Comparison of ENCODE assay signal across 22 mouse cellular contexts in the genomic region with DNA sequence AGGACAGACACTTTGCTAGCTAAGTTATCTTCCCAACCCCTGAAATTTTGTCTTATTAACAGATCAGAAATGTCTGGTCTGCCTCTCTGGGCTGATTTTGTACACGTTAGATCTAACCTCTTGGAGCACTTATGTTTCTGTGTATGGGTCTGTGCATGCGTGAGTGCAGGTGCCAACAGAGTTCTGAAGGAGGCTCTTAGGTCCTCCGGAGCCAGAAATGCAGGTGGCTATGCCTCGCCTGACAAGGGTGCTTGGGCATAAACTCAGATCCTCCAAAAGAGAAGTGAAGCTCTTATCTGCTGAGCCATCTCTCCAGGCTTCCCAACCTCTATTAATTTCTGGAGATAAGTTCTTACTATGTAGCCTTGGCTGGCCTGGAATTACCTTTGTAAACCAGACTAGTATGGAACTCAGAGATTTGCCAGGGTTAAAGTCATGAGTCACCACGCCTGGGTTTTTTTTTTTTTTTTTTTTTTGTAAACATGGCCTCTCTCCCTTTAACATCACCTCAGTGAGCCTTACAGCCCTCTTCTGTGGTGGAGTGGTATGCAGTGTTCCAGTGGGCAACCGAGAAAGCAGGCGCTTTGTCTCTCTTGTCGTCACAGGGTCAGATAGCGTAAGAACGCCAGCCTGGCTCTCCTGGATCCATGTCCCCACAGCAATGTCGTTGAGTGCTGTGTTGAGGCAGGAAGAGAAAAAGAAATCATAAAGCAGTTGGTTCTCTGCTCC.
DNase-seq lines count a peak whose midpoint lies in the region; ATAC-seq and TF ChIP-seq lines count a peak whose summit lies in the region.
"Had no signal": no experiment of that assay in that cellular context is flagged by ENCODE, and none has a peak within 500 bp of the region (broad histone marks: within the 10 kb centered on the region; RNA-seq: fewer than 3 reads in every experiment).

No protein-coding gene starts in this region.

- DNase-seq in heart, postnatal 4 days = no peak
- DNase-seq in lung, adult 2 months = no peak
- DNase-seq in CH12.LX (ENCODE audit: extremely low read depth) = no peak
- DNase-seq in cerebellum, adult 18-20 months = no peak
- DNase-seq: adrenal gland, postnatal 14 days; cerebellum, postnatal 10 days; gastrocnemius, postnatal 14 days; heart, postnatal 36 days; kidney, postnatal 36 days; lung, embryonic 14.5 days had no signal

- TF ChIP-seq EP300 in CH12.LX (IDR thresholded peaks at IDR 0.05; ENCODE audit: low read length) = no peak

- no peak for TF ChIP-seq POLR2A in lung, adult 2 months (IDR thresholded peaks at IDR 0.05; ENCODE audit: borderline replicate concordance, extremely low read depth, low read depth, low read length)
- no peak for TF ChIP-seq POLR2A in CH12.LX (IDR thresholded peaks at IDR 0.05; ENCODE audit: low read depth, low read length)

- peaks cover 75% of the 10 kb centered on the region for H3K4me1 ChIP-seq in heart, embryonic 13.5 days
- H3K4me1 ChIP-seq in lung, embryonic 15.5 days = peaks cover 39% of the 10 kb centered on the region
- peaks cover 3% of the 10 kb centered on the region; the same call in 1 of the 2 replicates for H3K4me1 ChIP-seq in lung, adult 2 months (ENCODE audit: control insufficient read depth, insufficient read depth, low read length)
- peaks cover 0 to 30% of the 10 kb centered on the region in 2 experiments; a peak in 2 of 4 replicates for H3K4me1 ChIP-seq in CH12.LX (ENCODE audit: control insufficient read depth in 1 of 2, insufficient read depth in 2 of 2)
- peaks cover 29% of the 10 kb centered on the region for H3K4me1 ChIP-seq in liver, embryonic 16.5 days (ENCODE audit: control insufficient read depth, low read depth, low read length)
- peaks cover 61% of the 10 kb centered on the region for H3K4me1 ChIP-seq in forebrain, embryonic 13.5 days

- 33% methylated on average over 11 of the region's 11 CpGs for WGBS in heart, embryonic 13.5 days
- whole genome bisulfite sequencing in lung, embryonic 15.5 days = 50% methylated on average over 11 of the region's 11 CpGs
- WGBS in lung, adult 2 months = 66% methylated on average over 11 of the region's 11 CpGs
- WGBS in liver, embryonic 16.5 days (ENCODE audit: insufficient replicate concordance) = 44% methylated on average over 11 of the region's 11 CpGs
- 87% methylated on average over 11 of the region's 11 CpGs for WGBS in forebrain, embryonic 13.5 days

- H3K9ac ChIP-seq in heart, embryonic 13.5 days = no peak overlapping the region
- no peak overlapping the region for H3K9ac ChIP-seq in lung, embryonic 15.5 days
- no peak overlapping the region for H3K9ac ChIP-seq in CH12.LX (ENCODE audit: insufficient read depth, low read depth)
- no peak overlapping the region for H3K9ac ChIP-seq in liver, embryonic 16.5 days (ENCODE audit: low read depth, low read length)
- H3K9ac ChIP-seq in forebrain, embryonic 13.5 days = no peak overlapping the region
- H3K9ac ChIP-seq: embryonic facial prominence, embryonic 12.5 days; forebrain, embryonic 15.5 days; lung, embryonic 14.5 days; midbrain, embryonic 15.5 days had no signal

- H3K36me3 ChIP-seq in heart, embryonic 13.5 days = no peaks in the 10 kb centered on the region
- no peaks in the 10 kb centered on the region for H3K36me3 ChIP-seq in lung, embryonic 15.5 days
- peaks cover 0 to 6% of the 10 kb centered on the region in 2 experiments for H3K36me3 ChIP-seq in CH12.LX (replicated peaks in 1 of 2; ENCODE audit: control insufficient read depth in 1 of 2, insufficient read depth in 1 of 2, low read length in 1 of 2)
- H3K36me3 ChIP-seq in liver, embryonic 16.5 days (ENCODE audit: control insufficient read depth, insufficient read depth) = no peaks in the 10 kb centered on the region
- H3K36me3 ChIP-seq in forebrain, embryonic 13.5 days (ENCODE audit: poor library complexity, severe bottlenecking) = no peaks in the 10 kb centered on the region
- H3K36me3 ChIP-seq: embryonic facial prominence, embryonic 12.5 days; forebrain, embryonic 15.5 days; midbrain, embryonic 15.5 days had no signal

- 0 out of 2 replicates have a peak, but pooled peaks have one; percentile 19 for ATAC-seq in heart, embryonic 13.5 days (ENCODE audit: extremely low read depth, insufficient number of reproducible peaks, low FRiP score, low TSS enrichment)
- ATAC-seq in lung, embryonic 15.5 days (ENCODE audit: borderline replicate concordance, extremely low read depth, low FRiP score, low TSS enrichment) = no peak
- ATAC-seq in liver, embryonic 16.5 days (ENCODE audit: low read depth) = peak; percentile 33; the same call in 1 of the 2 replicates
- no peak for ATAC-seq in forebrain, embryonic 13.5 days
- ATAC-seq: forebrain, embryonic 15.5 days; hindbrain, embryonic 16.5 days; intestine, embryonic 16.5 days; midbrain, embryonic 15.5 days; Patski had no signal

- H3K27me3 ChIP-seq in heart, embryonic 13.5 days (replicated peaks) = no peaks in the 10 kb centered on the region
- H3K27me3 ChIP-seq in lung, embryonic 15.5 days = no peaks in the 10 kb centered on the region
- H3K27me3 ChIP-seq in CH12.LX (replicated peaks) = no peaks in the 10 kb centered on the region
- H3K27me3 ChIP-seq in liver, embryonic 16.5 days (ENCODE audit: control insufficient read depth, insufficient read depth, low read depth, low read length) = no peaks in the 10 kb centered on the region
- no peaks in the 10 kb centered on the region for H3K27me3 ChIP-seq in forebrain, embryonic 13.5 days
- H3K27me3 ChIP-seq: embryonic facial prominence, embryonic 12.5 days; forebrain, embryonic 15.5 days; midbrain, embryonic 15.5 days; Patski had no signal

- no peaks in the 10 kb centered on the region for H3K9me3 ChIP-seq in heart, embryonic 13.5 days
- no peaks in the 10 kb centered on the region for H3K9me3 ChIP-seq in lung, embryonic 15.5 days
- H3K9me3 ChIP-seq in CH12.LX (replicated peaks; ENCODE audit: low read length) = no peaks in the 10 kb centered on the region
- H3K9me3 ChIP-seq in liver, embryonic 16.5 days (replicated peaks; ENCODE audit: control insufficient read depth, low read length) = no peaks in the 10 kb centered on the region
- no peaks in the 10 kb centered on the region for H3K9me3 ChIP-seq in forebrain, embryonic 13.5 days (replicated peaks)
- H3K9me3 ChIP-seq: embryonic facial prominence, embryonic 12.5 days; forebrain, embryonic 15.5 days; midbrain, embryonic 15.5 days had no signal

- dilution Hi-C loops in CH12.LX (cut with MboI; ENCODE audit: extremely low pct_ligation_motif_present, extremely low pct_unique_long_range_greater_than_20kb, low sequenced_read_pairs) = no loop called here

- no peak for TF ChIP-seq RAD21 in CH12.LX (IDR thresholded peaks at IDR 0.05; ENCODE audit: low read depth, low read length)

- H3K79me2 ChIP-seq in CH12.LX (replicated peaks; ENCODE audit: control insufficient read depth, extremely low read depth, insufficient read depth, poor library complexity, severe bottlenecking) = no peaks in the 10 kb centered on the region

- in situ Hi-C loops in CH12.LX (cut with MboI; ENCODE audit: low pct_ligation_motif_present, low pct_unique_long_range_greater_than_20kb, low sequenced_read_pairs) = no loop called here

- H3K4me2 ChIP-seq in heart, embryonic 13.5 days = peak overlapping the region; percentile 27
- H3K4me2 ChIP-seq in lung, embryonic 15.5 days = no peak overlapping the region
- no peak overlapping the region for H3K4me2 ChIP-seq in CH12.LX (ENCODE audit: insufficient read depth, low read depth, poor library complexity, severe bottlenecking)
- H3K4me2 ChIP-seq in liver, embryonic 16.5 days (ENCODE audit: low read depth, low read length) = no peak overlapping the region
- H3K4me2 ChIP-seq in forebrain, embryonic 13.5 days = no peak overlapping the region
- H3K4me2 ChIP-seq: embryonic facial prominence, embryonic 12.5 days; forebrain, embryonic 15.5 days; lung, embryonic 14.5 days; midbrain, embryonic 15.5 days had no signal

- peak overlapping the region; percentile 13 for H3K27ac ChIP-seq in heart, embryonic 13.5 days (replicated peaks)
- H3K27ac ChIP-seq in lung, embryonic 15.5 days = 0 out of 2 replicates have a peak overlapping the region, but pooled peaks have one; percentile 47
- H3K27ac ChIP-seq in CH12.LX (ENCODE audit: insufficient read depth, low read depth) = no peak overlapping the region
- H3K27ac ChIP-seq in liver, embryonic 16.5 days (ENCODE audit: low read length) = no peak overlapping the region
- no peak overlapping the region for H3K27ac ChIP-seq in forebrain, embryonic 13.5 days
- H3K27ac ChIP-seq: embryonic facial prominence, embryonic 12.5 days; forebrain, embryonic 15.5 days; midbrain, embryonic 15.5 days had no signal

- H3K4me3 ChIP-seq in heart, embryonic 13.5 days = no peak overlapping the region
- no peak overlapping the region for H3K4me3 ChIP-seq in lung, embryonic 15.5 days
- no peak overlapping the region for H3K4me3 ChIP-seq in lung, adult 2 months (replicated peaks; ENCODE audit: extremely low read depth, low read depth, low read length)
- no peak overlapping the region for H3K4me3 ChIP-seq in CH12.LX (replicated peaks in 1 of 3; ENCODE audit: low read depth in 2 of 3, low read length in 2 of 3, poor library complexity in 1 of 3)
- no peak overlapping the region for H3K4me3 ChIP-seq in liver, embryonic 16.5 days (ENCODE audit: low read depth, low read length)
- no peak overlapping the region for H3K4me3 ChIP-seq in forebrain, embryonic 13.5 days
- H3K4me3 ChIP-seq: embryonic facial prominence, embryonic 12.5 days; erythroblast, embryonic 14.5 days; forebrain, embryonic 15.5 days; midbrain, embryonic 15.5 days; myocyte had no signal

- TF ChIP-seq CTCF in lung, adult 2 months (IDR thresholded peaks at IDR 0.05; ENCODE audit: insufficient read depth, low read length) = no peak
- no peak for TF ChIP-seq CTCF in CH12.LX (conservative IDR thresholded peaks at IDR 0.05 in 1 of 2, IDR thresholded peaks at IDR 0.05 in 1 of 2; ENCODE audit: low read depth in 2 of 2, low read length in 2 of 2)

TF ChIP-seq in CH12.LX, 34 proteins besides CTCF, POLR2A, EP300 and RAD21:
- TF ChIP-seq ZNF384 (IDR thresholded peaks at IDR 0.05; ENCODE audit: low read depth, low read length) = peak; percentile 28; the same call in 1 of the 2 replicates
- TF ChIP-seq ZC3H11A (IDR thresholded peaks at IDR 0.05; ENCODE audit: low read depth, low read length) = no peak

Comparison
In these comparisons a context has a peak if more than half of its experiments do, and no peak if none do; other contexts are left out.
1. ATAC-seq: peak in heart, embryonic 13.5 days (single experiment) and liver, embryonic 16.5 days (single experiment); none in lung, embryonic 15.5 days (single experiment) and forebrain, embryonic 13.5 days (single experiment).
2. H3K27ac ChIP-seq: peak in heart, embryonic 13.5 days (single experiment) and lung, embryonic 15.5 days (single experiment); none in CH12.LX (single experiment), liver, embryonic 16.5 days (single experiment) and forebrain, embryonic 13.5 days (single experiment).